Mouse (Mus musculus) intestine, embryonic 16.5 days (tissue): ENCODE measurements around the gene Mrps6. TPM values are rescaled to one million over a fixed set of nuclear protein-coding genes. Genes with fewer than 3 reads are reported as not detected.
A peak's percentile ranks its signal among the peaks of the same experiment; 100 is the strongest.

Experiments
- ATAC-seq: fragments of 200-750 bp; cut with Nextera tagmentation; 2 replicates; pipeline ENCODE4 v1.8.0; 2017; ENCODE audit warnings: moderate TSS enrichment, moderate library complexity
- H3K27ac ChIP-seq: fragments of 300-500 bp; sonication (generic); 2 replicates; pipeline ENCODE4 v1.5.1; 2014; ENCODE audit warnings: mild to moderate bottlenecking, low read length
- H3K27me3 ChIP-seq: fragments of 300-500 bp; sonication (generic); replicated peaks from 2 replicates; pipeline ENCODE4 v1.6.1; 2014; ENCODE audit warnings: low read length, control low read depth, mixed read lengths; ENCODE audit not compliant: control insufficient read depth, insufficient read depth
- H3K36me3 ChIP-seq: fragments of 300-500 bp; sonication (generic); 2 replicates; pipeline ENCODE4 v1.6.1; 2014; ENCODE audit warnings: low read length, control low read depth; ENCODE audit not compliant: control insufficient read depth, insufficient read depth
- H3K4me1 ChIP-seq: fragments of 300-500 bp; sonication (generic); 2 replicates; pipeline ENCODE4 v1.6.1; 2014; ENCODE audit warnings: low read length, control low read depth, mixed read lengths; ENCODE audit not compliant: control insufficient read depth, insufficient read depth
- H3K4me2 ChIP-seq: fragments of 300-500 bp; sonication (generic); 2 replicates; pipeline ENCODE4 v1.6.1; 2014; ENCODE audit warnings: low read depth, low read length, control low read depth
- H3K4me3 ChIP-seq: fragments of 300-500 bp; sonication (generic); 2 replicates; pipeline ENCODE4 v1.5.1; 2014; ENCODE audit warnings: mild to moderate bottlenecking, low read length
- H3K9ac ChIP-seq: fragments of 300-500 bp; sonication (generic); 2 replicates; pipeline ENCODE4 v1.6.1; 2014; ENCODE audit warnings: low read depth, low read length
- H3K9me3 ChIP-seq: fragments of 300-500 bp; sonication (generic); 2 replicates; pipeline ENCODE4 v1.6.1; 2016; ENCODE audit warnings: low read length, control low read depth; ENCODE audit not compliant: control insufficient read depth
- WGBS: fragments of 180-500 bp; shearing (Covaris S2); extraction: QIAGEN DNeasy Blood & Tissue Kit; methylation state at CpG from one replicate; pipeline ENCODE4 v1.1.7; 2014; 5-methylcytosine and 5-hydroxymethylcytosine counted together
- polyA plus RNA-seq: library from polyadenylated mRNA; unstranded; fragments of >200 nt; fragmentation: Nextera tagmentation; extraction: Ambion mirVana; gene quantifications from 2 replicates; pipeline ENCODE4 v1.2.1, GENCODE M21; 2015

Mrps6 gene
- polyA plus RNA-seq, 1 experiment from 2014 or later = 106 TPM

DNA sequence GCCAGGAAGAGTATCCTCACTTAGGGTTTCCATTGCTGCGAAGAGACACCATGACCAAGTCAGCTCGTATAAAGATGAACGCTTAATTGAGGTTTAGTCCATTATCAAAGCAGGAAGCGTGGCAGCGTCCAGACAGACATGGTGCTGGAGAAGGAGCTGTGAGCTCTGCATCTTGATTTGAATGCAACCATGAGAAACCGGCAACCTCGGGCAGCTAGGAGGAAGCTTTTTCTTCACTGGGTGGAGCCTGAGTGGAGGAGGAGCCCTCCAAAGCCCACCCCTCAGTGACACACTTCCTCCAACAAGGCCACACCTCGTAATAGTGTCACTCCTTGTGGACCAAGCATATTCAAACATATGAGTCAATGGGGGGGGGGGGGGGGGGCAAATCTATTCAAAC is 71.8 kb downstream of the Mrps6 start:
- Histone ChIP-seq H3K4me2 (no peak overlapping the region), H3K27me3 (no peaks in the 10 kb centered on the region), H3K4me3 (no peak overlapping the region), H3K9ac (no peak overlapping the region), H3K4me1 (no peaks in the 10 kb centered on the region; the same call in 1 of the 2 replicates), H3K36me3 (no peaks in the 10 kb centered on the region), H3K27ac (no peak overlapping the region), H3K9me3 (0 out of 2 replicates have a peak, but pooled peaks cover 3% of the 10 kb centered on the region)
- no peak for ATAC-seq
- WGBS = 86% methylated on average over 8 of the region's 8 CpGs

- WGBS = 81% methylated on average over 4 of the region's 4 CpGs
- no peak overlapping the region for H3K27ac ChIP-seq
- H3K4me2 ChIP-seq = no peak overlapping the region
- H3K27me3 ChIP-seq = no peaks in the 10 kb centered on the region
- H3K4me3 ChIP-seq = no peak overlapping the region
- H3K4me1 ChIP-seq = no peaks in the 10 kb centered on the region; the same call in 1 of the 2 replicates
- no peak overlapping the region for H3K9ac ChIP-seq
- no peaks in the 10 kb centered on the region for H3K36me3 ChIP-seq
- H3K9me3 ChIP-seq = no peaks in the 10 kb centered on the region
- no peak for ATAC-seq
These were observed 74.4 kb downstream of the Mrps6 start for GRCm38 (mm10) chr16:92132511-92132910.

DNA sequence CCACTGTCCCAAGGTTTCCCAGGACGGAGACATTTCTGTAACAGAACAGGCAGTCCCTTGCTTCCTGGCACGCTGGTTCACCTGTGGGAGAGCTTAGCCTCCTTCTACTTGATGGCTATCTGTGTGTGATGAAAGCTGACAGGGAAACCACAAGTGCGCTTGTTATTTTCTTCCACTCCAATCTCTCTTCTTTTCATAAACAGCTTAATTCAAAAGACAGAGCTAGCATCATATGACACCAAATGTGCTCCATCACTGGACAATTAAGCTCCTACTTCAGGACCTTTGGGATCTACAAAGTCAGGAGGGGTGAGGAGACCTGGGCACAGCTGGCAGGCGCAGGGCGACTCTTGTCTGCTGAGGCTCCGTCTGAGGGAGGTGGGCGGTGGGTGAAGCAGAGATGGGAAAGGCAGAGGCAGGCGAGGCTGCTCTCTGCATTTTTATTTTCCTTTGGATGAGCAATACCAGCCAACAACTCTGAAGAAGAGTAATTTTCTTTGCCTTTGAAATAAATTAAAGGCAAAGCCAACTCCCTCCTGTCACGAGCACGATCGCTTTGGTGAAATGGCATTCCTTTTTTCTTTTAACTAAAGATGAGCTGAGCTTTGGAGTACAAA is 76.2 kb downstream of the Mrps6 start:
- Histone ChIP-seq H3K36me3 (no peaks in the 10 kb centered on the region), H3K9ac (no peak overlapping the region), H3K9me3 (no peaks in the 10 kb centered on the region), H3K27ac (no peak overlapping the region), H3K4me2 (no peak overlapping the region), H3K4me3 (no peak overlapping the region), H3K27me3 (no peaks in the 10 kb centered on the region), H3K4me1 (no peaks in the 10 kb centered on the region)
- WGBS = 87% methylated on average over 11 of the region's 11 CpGs
- ATAC-seq = no peak

DNA sequence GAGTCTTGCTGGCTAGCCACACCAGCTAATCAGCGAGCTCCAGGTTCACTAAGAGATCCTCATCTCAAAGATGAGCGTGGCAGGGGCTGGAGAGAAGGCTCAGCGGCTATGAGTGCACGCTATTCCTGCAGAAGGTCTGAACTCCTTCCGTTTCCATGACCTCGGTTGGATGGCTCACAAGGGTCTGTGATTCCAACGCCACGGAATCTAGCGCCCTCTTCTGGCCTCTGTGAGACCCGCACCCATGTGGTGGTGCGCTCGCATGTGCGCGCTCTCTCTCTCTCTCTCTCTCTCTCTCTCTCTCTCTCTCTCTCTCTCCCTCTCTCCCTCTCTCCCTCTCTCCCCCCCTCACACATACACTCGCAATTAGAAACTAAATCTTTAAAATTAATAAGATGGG is 78.2 kb downstream of the Mrps6 start:
- Histone ChIP-seq H3K9ac (no peak overlapping the region), H3K4me2 (no peak overlapping the region), H3K4me3 (no peak overlapping the region), H3K36me3 (no peaks in the 10 kb centered on the region), H3K4me1 (no peaks in the 10 kb centered on the region), H3K9me3 (no peaks in the 10 kb centered on the region), H3K27me3 (no peaks in the 10 kb centered on the region), H3K27ac (no peak overlapping the region)
- no peak for ATAC-seq
- 89% methylated on average over 15 of the region's 15 CpGs for WGBS

DNA sequence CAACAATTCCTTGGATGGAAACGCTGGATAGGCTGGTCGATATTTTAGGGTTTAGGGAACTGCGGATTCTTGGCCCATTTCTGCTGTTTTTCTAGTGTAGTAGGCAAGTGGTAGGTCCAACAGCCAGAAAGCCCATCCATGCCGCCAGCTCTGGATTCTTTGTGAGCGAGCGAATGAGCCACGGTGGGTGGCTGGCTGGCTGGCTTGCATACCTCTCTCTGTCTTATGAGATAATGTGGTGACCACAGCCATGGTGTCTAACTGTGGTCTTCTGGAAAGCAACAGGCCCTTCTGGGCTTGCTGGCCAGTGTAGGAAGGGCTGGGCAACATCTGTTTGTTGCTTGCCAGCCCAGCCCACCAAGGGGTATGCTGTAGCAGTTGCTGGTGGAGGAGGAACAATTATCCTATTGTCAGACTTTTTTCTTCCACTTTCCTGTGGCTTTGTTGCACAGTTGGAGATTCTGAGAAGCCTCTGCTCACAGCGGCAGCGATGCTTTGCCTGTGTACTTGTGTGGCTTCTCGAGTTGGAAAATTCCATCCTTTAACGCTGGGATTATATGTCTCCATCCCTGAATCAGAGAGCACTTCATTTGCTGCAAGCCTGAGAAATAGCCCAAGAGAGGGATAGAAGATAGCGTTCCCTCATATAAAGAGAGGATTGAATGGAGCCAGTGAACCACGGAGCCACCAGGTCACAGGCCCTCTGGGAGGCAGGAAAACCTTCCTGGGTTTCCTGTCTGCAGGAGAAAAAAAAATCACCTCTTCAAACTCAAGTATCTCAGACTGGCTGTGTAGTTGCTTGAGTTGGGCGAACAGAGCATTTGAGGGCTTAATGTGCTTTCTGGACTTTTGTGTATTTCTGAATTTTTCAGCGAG is 81.6 kb downstream of the Mrps6 start:
- no peaks in the 10 kb centered on the region for H3K4me1 ChIP-seq
- no peak overlapping the region for H3K4me2 ChIP-seq
- H3K4me3 ChIP-seq = no peak overlapping the region
- no peak overlapping the region for H3K9ac ChIP-seq
- ATAC-seq = no peak
- no peaks in the 10 kb centered on the region for H3K36me3 ChIP-seq
- WGBS = 72% methylated on average over 15 of the region's 15 CpGs
- H3K27ac ChIP-seq = no peak overlapping the region
- no peaks in the 10 kb centered on the region for H3K27me3 ChIP-seq
- H3K9me3 ChIP-seq = no peaks in the 10 kb centered on the region

DNA sequence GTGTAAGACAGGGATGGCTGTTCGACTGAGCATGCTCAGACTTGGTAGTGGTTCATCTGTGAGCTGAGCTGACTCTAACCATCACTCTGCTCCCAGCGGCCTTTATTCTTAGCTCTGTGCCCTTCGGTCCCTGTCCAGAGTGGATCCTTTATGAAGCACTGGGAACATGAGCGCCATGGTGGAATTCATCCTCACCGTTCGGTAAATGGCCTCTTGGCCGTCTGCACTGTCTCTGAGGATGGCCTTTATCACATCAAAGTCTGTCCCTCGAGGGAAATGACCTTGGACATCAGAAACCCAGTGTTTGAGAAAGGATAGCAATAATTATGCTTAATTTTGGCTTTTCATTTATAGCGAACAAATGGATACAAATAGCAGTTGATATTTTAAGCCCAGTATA is 82.3 kb downstream of the Mrps6 start:
- H3K4me2 ChIP-seq = no peak overlapping the region
- no peak overlapping the region for H3K4me3 ChIP-seq
- H3K36me3 ChIP-seq = no peaks in the 10 kb centered on the region
- H3K27me3 ChIP-seq = no peaks in the 10 kb centered on the region
- H3K4me1 ChIP-seq = no peaks in the 10 kb centered on the region
- no peak overlapping the region for H3K27ac ChIP-seq
- 71% methylated on average over 9 of the region's 9 CpGs for whole genome bisulfite sequencing
- no peak overlapping the region for H3K9ac ChIP-seq
- no peaks in the 10 kb centered on the region for H3K9me3 ChIP-seq
- no peak for ATAC-seq

DNA sequence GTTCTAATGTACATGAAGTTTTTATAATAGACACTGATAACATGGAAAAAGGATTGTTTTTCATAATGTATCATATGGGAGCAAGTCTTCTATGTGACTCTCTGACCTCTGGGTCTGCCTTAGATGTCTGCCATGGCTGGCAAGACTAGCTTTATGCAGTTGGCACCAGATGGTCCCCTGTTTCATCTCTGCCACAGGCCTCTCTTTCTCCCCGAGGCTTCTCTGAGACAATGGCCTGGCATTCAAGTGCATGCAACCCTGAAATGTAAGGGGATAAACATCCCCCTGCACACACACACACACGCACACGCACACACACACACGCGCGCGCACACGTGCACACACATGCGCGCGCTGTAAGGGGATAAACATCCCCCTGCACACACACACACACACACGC is 83.0 kb downstream of the Mrps6 start:
- H3K4me1 ChIP-seq = no peaks in the 10 kb centered on the region
- H3K27ac ChIP-seq = no peak overlapping the region
- no peaks in the 10 kb centered on the region for H3K9me3 ChIP-seq
- H3K4me3 ChIP-seq = no peak overlapping the region
- no peak for ATAC-seq
- WGBS = 91% methylated on average over 12 of the region's 12 CpGs
- H3K36me3 ChIP-seq = no peaks in the 10 kb centered on the region
- H3K27me3 ChIP-seq = no peaks in the 10 kb centered on the region
- no peak overlapping the region for H3K9ac ChIP-seq
- H3K4me2 ChIP-seq = no peak overlapping the region

DNA sequence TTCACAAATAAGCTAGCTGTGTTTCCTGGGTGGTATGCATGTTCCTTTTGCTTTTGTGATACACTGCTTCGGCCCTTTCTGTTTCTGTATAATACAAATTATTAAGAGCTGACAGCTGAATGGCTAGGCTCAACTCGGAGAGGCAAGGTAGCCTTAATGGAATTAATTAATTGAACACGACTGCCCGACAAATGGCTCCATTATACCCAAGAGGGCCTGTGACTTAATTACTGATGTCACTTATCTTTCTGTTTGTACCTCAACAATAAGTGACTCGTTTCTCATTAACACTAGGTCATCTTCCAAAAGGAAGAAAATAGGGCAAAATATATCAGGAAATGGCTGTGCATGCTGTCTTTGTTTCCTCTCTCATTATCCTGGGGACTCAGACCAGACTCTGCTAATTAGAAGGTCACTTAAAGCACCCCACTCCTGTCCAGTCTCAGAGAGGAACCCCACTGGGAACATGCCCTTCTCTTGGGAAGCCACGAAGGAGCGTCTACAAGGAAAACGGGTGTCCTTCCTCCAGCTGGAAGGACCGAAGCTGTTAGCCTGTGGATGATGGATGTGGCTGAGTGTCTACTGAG is 84.4 kb downstream of the Mrps6 start:
- Histone ChIP-seq H3K4me1 (no peaks in the 10 kb centered on the region), H3K36me3 (no peaks in the 10 kb centered on the region), H3K9ac (no peak overlapping the region), H3K27ac (no peak overlapping the region), H3K4me2 (no peak overlapping the region), H3K9me3 (no peaks in the 10 kb centered on the region), H3K4me3 (no peak overlapping the region), H3K27me3 (no peaks in the 10 kb centered on the region)
- no peak for ATAC-seq
- WGBS = 64% methylated on average over 9 of the region's 9 CpGs

GRCm38 (mm10) chr16:92147631-92148366 is 89.7 kb downstream of the Mrps6 start:
- H3K4me1 ChIP-seq = peaks cover 9% of the 10 kb centered on the region; the same call in 1 of the 2 replicates
- no peaks in the 10 kb centered on the region for H3K27me3 ChIP-seq
- H3K4me3 ChIP-seq = no peak overlapping the region
- H3K36me3 ChIP-seq = no peaks in the 10 kb centered on the region
- peak; percentile 87 for ATAC-seq
- H3K9me3 ChIP-seq = no peaks in the 10 kb centered on the region
- 0 out of 2 replicates have a peak overlapping the region, but pooled peaks have one; percentile 18 for H3K27ac ChIP-seq
- no peak overlapping the region for H3K9ac ChIP-seq
- 76% methylated on average over 12 of the region's 12 CpGs for WGBS
- H3K4me2 ChIP-seq = no peak overlapping the region
